Mouse (Mus musculus): ENCODE data around the gene Fen1. TPM values are rescaled to one million over a fixed set of nuclear protein-coding genes. Genes with fewer than 3 reads are reported as not detected.

Fen1 gene
- polyA plus RNA-seq, 1 experiment from 2014 or later, result 114 TPM

DNA sequence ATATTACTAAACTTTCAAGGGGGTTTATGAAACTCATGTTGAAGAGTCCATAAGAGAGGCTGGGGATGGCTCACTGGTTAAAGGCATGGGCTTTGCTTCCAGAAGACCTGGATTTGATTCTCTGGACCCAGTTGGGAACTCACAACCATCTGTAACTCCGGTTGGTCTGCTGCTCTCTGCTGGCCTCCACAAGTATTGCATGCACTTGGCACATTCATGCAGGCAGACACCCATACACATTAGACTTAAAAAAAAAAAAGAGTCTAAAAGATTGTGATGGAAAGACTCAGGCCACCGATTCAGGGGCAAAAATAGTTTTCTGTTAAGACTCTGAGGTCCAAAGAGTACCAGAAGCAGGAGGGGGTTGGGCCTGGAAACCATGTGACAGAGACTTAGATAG lies 13.2 kb downstream of the Fen1 start:
- H3K4me1 ChIP-seq (ENCODE audit: insufficient read depth), result no peaks in the 10 kb centered on the region
- H3K27ac ChIP-seq (ENCODE audit: low read depth), result no peak overlapping the region
- 35% methylated on average over 2 of the region's 2 CpGs for WGBS
- no peak overlapping the region for H3K9ac ChIP-seq
- H3K4me3 ChIP-seq (ENCODE audit: low read depth, low read length), result no peak overlapping the region
- H3K9me3 ChIP-seq (ENCODE audit: low read depth, low read length), result no peaks in the 10 kb centered on the region
- no peaks in the 10 kb centered on the region for H3K27me3 ChIP-seq (ENCODE audit: insufficient read depth, low read length)
- peaks cover 99% of the 10 kb centered on the region for H3K36me3 ChIP-seq (ENCODE audit: insufficient read depth)
- DNase-seq (peak; percentile 90), ATAC-seq (ENCODE audit: insufficient read depth) (no peak)
- TF ChIP-seq CTCF (IDR thresholded peaks at IDR 0.05; ENCODE audit: low read depth), result peak; percentile 83
- H3K4me2 ChIP-seq, result no peak overlapping the region

GRCm38 (mm10) chr19:10189940-10190339 lies 14.0 kb downstream of the Fen1 start:
- 93% methylated on average over 8 of the region's 8 CpGs for WGBS

DNA sequence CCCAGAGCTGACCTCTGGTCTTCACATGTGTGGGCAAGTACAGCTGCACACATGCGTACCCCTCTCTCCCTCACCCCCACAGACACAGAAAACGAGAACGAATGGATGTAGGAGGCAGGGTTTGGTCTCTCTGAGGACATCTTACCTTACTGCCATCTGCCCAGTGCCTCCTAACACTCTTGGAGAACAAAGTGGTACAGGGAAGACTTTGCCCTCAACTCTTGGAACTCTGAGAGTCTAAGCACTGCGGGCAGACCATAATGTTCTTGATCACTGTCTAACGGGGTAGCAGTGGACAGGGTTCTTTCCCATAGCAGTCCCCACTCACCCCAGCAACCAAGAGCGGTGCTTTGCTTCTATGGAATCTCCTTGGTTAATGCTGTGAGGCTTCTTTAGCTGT lies 14.9 kb downstream of the Fen1 start:
- Histone ChIP-seq H3K27me3 (ENCODE audit: insufficient read depth, low read length) (no peaks in the 10 kb centered on the region), H3K4me2 (no peak overlapping the region), H3K27ac (ENCODE audit: low read depth) (no peak overlapping the region), H3K4me3 (ENCODE audit: low read depth, low read length) (no peak overlapping the region), H3K36me3 (ENCODE audit: insufficient read depth) (peaks cover 96% of the 10 kb centered on the region), H3K9ac (no peak overlapping the region), H3K9me3 (ENCODE audit: low read depth, low read length) (no peaks in the 10 kb centered on the region), H3K4me1 (ENCODE audit: insufficient read depth) (0 out of 2 replicates have a peak, but pooled peaks cover 7% of the 10 kb centered on the region)
- DNase-seq (no peak), ATAC-seq (ENCODE audit: insufficient read depth) (no peak)
- 92% methylated on average over 6 of the region's 6 CpGs for WGBS
- TF ChIP-seq CTCF (IDR thresholded peaks at IDR 0.05; ENCODE audit: low read depth), result no peak

More at GRCm38 (mm10) chr19:10189940-10190339, 14.0 kb downstream of the Fen1 start:
- no peak for ATAC-seq (ENCODE audit: insufficient read depth)
- Histone ChIP-seq H3K4me2 (no peak overlapping the region), H3K4me1 (ENCODE audit: insufficient read depth) (no peaks in the 10 kb centered on the region), H3K27ac (ENCODE audit: low read depth) (no peak overlapping the region), H3K9ac (no peak overlapping the region), H3K36me3 (ENCODE audit: insufficient read depth) (peaks cover 100% of the 10 kb centered on the region), H3K27me3 (ENCODE audit: insufficient read depth, low read length) (no peaks in the 10 kb centered on the region), H3K4me3 (ENCODE audit: low read depth, low read length) (no peak overlapping the region), H3K9me3 (ENCODE audit: low read depth, low read length) (no peaks in the 10 kb centered on the region)
- no peak for DNase-seq
- no peak for TF ChIP-seq CTCF (IDR thresholded peaks at IDR 0.05; ENCODE audit: low read depth)

- 83% methylated on average over 10 of the region's 10 CpGs for WGBS
- Histone ChIP-seq H3K9ac (no peak overlapping the region), H3K36me3 (ENCODE audit: insufficient read depth) (peaks cover 89% of the 10 kb centered on the region), H3K27me3 (ENCODE audit: insufficient read depth, low read length) (no peaks in the 10 kb centered on the region), H3K4me3 (ENCODE audit: low read depth, low read length) (no peak overlapping the region), H3K4me2 (no peak overlapping the region), H3K4me1 (ENCODE audit: insufficient read depth) (0 out of 2 replicates have a peak, but pooled peaks cover 7% of the 10 kb centered on the region), H3K27ac (ENCODE audit: low read depth) (no peak overlapping the region), H3K9me3 (ENCODE audit: low read depth, low read length) (no peaks in the 10 kb centered on the region)
- ATAC-seq (ENCODE audit: insufficient read depth), result no peak
- no peak for DNase-seq
- no peak for TF ChIP-seq CTCF (IDR thresholded peaks at IDR 0.05; ENCODE audit: low read depth)
Observed at GRCm38 (mm10) chr19:10188281-10188811, 15.6 kb downstream of the Fen1 start.

- Histone ChIP-seq H3K27me3 (ENCODE audit: insufficient read depth, low read length) (no peaks in the 10 kb centered on the region), H3K4me2 (no peak overlapping the region), H3K4me1 (ENCODE audit: insufficient read depth) (0 out of 2 replicates have a peak, but pooled peaks cover 7% of the 10 kb centered on the region), H3K36me3 (ENCODE audit: insufficient read depth) (peaks cover 71% of the 10 kb centered on the region), H3K4me3 (ENCODE audit: low read depth, low read length) (no peak overlapping the region), H3K9me3 (ENCODE audit: low read depth, low read length) (no peaks in the 10 kb centered on the region), H3K9ac (no peak overlapping the region), H3K27ac (ENCODE audit: low read depth) (no peak overlapping the region)
- ATAC-seq (ENCODE audit: insufficient read depth) (no peak), DNase-seq (no peak)
- no peak for TF ChIP-seq CTCF (IDR thresholded peaks at IDR 0.05; ENCODE audit: low read depth)
- WGBS, result 87% methylated on average over 8 of the region's 8 CpGs
Observed at GRCm38 (mm10) chr19:10186569-10186968, 17.4 kb downstream of the Fen1 start.

DNA sequence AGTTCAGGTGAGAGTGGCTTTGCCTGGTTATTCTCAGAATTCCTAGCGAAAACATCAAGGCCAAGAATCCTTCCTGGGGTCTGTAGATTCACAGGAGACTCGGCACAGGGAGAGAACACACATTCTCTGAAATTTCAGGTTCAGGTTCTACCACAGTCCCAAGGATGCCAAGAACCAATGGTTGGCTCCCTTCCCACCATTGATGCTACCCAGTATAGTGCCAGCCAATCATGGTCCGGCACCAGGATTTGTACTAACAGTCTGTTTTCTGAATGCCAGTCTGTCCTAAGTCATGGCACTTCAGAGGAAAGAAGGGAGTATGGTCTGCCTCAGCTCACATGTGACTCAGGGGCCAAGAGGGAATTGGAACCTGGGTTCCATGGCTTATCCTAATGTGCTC lies 18.1 kb downstream of the Fen1 start:
- DNase-seq, result no peak
- Histone ChIP-seq H3K36me3 (ENCODE audit: insufficient read depth) (peaks cover 65% of the 10 kb centered on the region), H3K4me3 (ENCODE audit: low read depth, low read length) (no peak overlapping the region), H3K9me3 (ENCODE audit: low read depth, low read length) (no peaks in the 10 kb centered on the region), H3K4me2 (no peak overlapping the region), H3K9ac (no peak overlapping the region), H3K4me1 (ENCODE audit: insufficient read depth) (0 out of 2 replicates have a peak, but pooled peaks cover 7% of the 10 kb centered on the region), H3K27me3 (ENCODE audit: insufficient read depth, low read length) (no peaks in the 10 kb centered on the region), H3K27ac (ENCODE audit: low read depth) (no peak overlapping the region)
- ATAC-seq (ENCODE audit: insufficient read depth), result no peak
- no peak for TF ChIP-seq CTCF (IDR thresholded peaks at IDR 0.05; ENCODE audit: low read depth)
- WGBS, result 91% methylated on average over 3 of the region's 3 CpGs

- peak overlapping the region; percentile 92 for H3K4me2 ChIP-seq
- no peaks in the 10 kb centered on the region for H3K27me3 ChIP-seq (ENCODE audit: insufficient read depth, low read length)
- TF ChIP-seq CTCF (IDR thresholded peaks at IDR 0.05; ENCODE audit: low read depth), result no peak
- DNase-seq (peak; percentile 78), ATAC-seq (ENCODE audit: insufficient read depth) (peak; percentile 45)
- H3K9ac ChIP-seq, result peak overlapping the region; percentile 89
- H3K4me3 ChIP-seq (ENCODE audit: low read depth, low read length), result peak overlapping the region; percentile 93
- no peaks in the 10 kb centered on the region for H3K9me3 ChIP-seq (ENCODE audit: low read depth, low read length)
- H3K36me3 ChIP-seq (ENCODE audit: insufficient read depth), result peaks cover 47% of the 10 kb centered on the region
- H3K27ac ChIP-seq (ENCODE audit: low read depth), result peak overlapping the region; percentile 95
- 4% methylated on average over 12 of the region's 12 CpGs for WGBS
- 0 out of 2 replicates have a peak, but pooled peaks cover 7% of the 10 kb centered on the region for H3K4me1 ChIP-seq (ENCODE audit: insufficient read depth)
Observed at GRCm38 (mm10) chr19:10184096-10184495, 19.9 kb downstream of the Fen1 start.

Data from lung, embryonic 14.5 days (tissue).